Mouse (Mus musculus) heart, postnatal 36 days (tissue): Measurements from ENCODE around the gene Dab2ip. TPM values are rescaled to one million over a fixed set of nuclear protein-coding genes. Genes with fewer than 3 reads are reported as not detected.
A peak's percentile ranks its signal among the peaks of the same experiment; 100 is the strongest.

ENCODE experiments used
- DNase-seq, 2 experiments: peaks; one replicate each; pipeline ENCODE4 v3.0.0; 2021 to 2022
- intact Hi-C: fragments of 180-260 bp; cut with DNase I; formaldehyde crosslinking; loops from one replicate; pipeline ENCODE4 v1.15.1; 2025
- total RNA-seq, 2 experiments: library from RNA; stranded (reverse); gene quantifications; 2 replicates each; pipeline ENCODE4 v1.2.3; 2021

The Dab2ip gene
- 10 to 100 TPM; 41.7 to 54.2 TPM for total RNA-seq

GRCm38 (mm10) chr2:35557911-35558825 lies at the start of gene Dab2ip:
TSS of gene Dab2ip (plus strand) at chr2:35558266.
- intact Hi-C loops = no loop called here
- peak; percentile 28 to 40 for DNase-seq

DNA sequence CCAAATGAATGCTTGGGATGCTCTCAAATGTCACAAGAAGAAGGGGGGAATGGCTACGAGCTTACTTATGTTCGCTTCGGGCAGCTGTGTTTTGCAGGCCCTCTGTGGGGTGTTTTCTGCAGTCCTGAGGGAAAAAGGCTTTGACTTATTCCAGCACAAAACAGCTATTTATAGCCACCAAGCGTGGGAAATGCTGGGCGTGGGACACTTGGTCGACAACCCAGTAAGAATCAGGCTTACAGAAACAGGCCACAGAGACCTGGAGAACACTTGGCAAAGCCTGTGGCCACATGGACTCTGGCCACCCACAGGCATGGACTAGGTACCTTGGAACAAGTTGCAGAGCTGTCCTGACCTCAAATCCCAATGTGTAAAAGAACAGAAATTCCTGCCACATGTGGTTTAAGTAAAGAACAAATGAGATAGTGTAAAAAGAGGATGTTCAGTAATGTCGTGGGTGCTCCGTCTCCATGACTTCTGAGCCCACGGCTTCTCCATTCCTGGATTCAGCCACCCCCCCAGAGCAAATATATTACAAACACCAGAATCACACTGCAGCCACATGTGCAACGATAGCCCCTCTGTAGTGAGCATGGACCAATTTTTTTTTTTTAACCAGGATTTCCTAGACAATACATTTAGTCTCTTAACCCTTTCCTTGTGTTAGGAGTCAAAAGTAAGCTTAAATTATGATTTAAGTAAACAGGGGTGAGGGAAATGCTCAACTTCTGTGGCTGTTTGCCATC lies 49.3 kb upstream of the Dab2ip start:
- intact Hi-C loops = loop anchor here (2.0 kb wide), 1 partner anchor 76 kb away; no protein-coding TSS in a partner anchor
- peak; percentile 65 to 68 for DNase-seq

GRCm38 (mm10) chr2:35509343-35509667 lies 48.8 kb upstream of the Dab2ip start:
- intact Hi-C loops = loop anchor here (2.0 kb wide), 1 partner anchor 77 kb away; no protein-coding TSS in a partner anchor
- DNase-seq = no peak

- DNase-seq = no peak
- intact Hi-C loops = loop anchor here (2.0 to 5.0 kb wide), 4 partner anchors 63 to 213 kb away; no protein-coding TSS in a partner anchor
These were observed 48.2 kb upstream of the Dab2ip start for GRCm38 (mm10) chr2:35509888-35510287.

- DNase-seq = peak in 1 of 2 experiments; percentile 21
- intact Hi-C loops = loop anchor here (2.0 to 5.0 kb wide), 3 partner anchors 64 to 214 kb away; no protein-coding TSS in a partner anchor
These were observed 47.1 kb upstream of the Dab2ip start for GRCm38 (mm10) chr2:35510920-35511319.

- intact Hi-C loops = loop anchor here (5.0 kb wide), 2 partner anchors 65 to 215 kb away; no protein-coding TSS in a partner anchor
- no peak for DNase-seq
These were observed 45.8 kb upstream of the Dab2ip start for GRCm38 (mm10) chr2:35512226-35512625.

DNA sequence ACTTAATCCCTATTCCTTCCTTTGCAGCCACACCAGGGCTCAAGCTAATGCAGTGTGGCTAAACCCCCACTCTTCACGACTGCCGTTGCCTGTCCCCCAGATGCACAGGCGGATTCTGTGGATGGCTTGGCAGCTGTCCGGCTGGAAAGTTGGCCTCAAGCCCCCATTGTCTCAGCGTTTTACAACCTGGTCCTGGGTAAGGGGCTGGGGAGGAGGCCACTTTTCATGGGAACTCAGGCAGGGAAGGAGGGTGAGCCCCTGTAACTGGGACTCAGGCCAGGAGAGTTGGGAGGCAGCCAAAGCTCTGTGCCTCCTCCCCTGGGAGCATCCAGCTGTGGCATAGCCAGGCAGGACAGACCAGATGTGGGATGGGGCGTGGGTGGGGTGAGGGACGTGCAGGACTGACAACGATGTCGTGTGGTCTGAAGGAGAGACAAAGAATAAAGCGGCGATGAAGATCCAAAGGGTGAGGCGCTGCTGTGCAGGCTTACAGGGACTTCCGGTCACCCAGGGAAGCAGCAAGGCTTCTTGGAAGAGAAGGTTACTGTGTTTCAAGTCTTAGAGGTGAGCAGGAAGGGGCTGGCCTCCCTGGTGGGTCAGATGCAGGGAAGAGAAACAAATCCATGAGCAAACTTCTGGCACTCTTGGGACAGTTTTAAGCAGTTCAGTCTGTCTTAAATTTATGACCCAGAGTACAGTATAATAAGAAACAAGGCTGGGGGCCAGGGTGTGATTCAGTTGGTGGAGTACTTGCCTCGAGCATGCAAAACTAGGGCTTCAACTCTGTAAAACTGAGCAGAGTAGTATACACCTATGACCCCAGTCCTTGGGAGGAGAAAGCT lies 43.8 kb upstream of the Dab2ip start:
- intact Hi-C loops = loop anchor here (5.0 kb wide), 2 partner anchors 67 to 217 kb away; no protein-coding TSS in a partner anchor

DNA sequence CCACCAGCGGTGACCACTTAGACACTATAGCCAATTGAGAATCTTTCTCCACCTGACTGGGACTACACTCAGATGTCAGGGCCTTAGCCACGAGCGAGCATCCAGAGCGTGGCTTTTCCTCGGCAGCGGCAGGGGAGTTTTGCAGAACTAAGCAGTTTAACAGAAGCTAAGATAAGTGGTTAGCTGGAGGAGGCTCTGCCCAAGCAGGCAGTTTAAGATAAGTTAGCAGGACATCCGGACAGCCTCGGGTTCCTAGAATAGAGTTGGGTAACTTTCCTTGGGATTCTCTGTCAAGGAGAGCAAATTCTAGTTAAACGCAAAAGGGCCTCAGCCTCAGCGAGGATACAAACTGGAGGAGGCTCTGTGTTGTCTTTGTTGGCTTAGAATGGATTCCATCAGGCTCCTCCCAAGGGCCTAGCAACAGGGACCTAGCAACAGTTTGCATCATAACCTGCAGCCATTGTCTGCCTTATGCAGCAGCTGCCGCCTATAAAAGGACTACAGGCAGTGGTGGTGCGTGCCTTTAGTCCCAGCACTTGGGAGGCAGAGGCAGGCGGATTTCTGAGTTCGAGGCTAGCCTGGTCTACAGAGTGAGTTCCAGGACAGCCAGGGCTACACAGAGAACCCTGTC lies 31.3 kb upstream of the Dab2ip start:
- intact Hi-C loops = no loop called here
- DNase-seq = no peak

More for the DNA sequence above, 43.8 kb upstream of the Dab2ip start:
- peak; percentile 79 to 82 for DNase-seq

GRCm38 (mm10) chr2:35529086-35529485 lies 29.0 kb upstream of the Dab2ip start:
- intact Hi-C loops = no loop called here

DNA sequence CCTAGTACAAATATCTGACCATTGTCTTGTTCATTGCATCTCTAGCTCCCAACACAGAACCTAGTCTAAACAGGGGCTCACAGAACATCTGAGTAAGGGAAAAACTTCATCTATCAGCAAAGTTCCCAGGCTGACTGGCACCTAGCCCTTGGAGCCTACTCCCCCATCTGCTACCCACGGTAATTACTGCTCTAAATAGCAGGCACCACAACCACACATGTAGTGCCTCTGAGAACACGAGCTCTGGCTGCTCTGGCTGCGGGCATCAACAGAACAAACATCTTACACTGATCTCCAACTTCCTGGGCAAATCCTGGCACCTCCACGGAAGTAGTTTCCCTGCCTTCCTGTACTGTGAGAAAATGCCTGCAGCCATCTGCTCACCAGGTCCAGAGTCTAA lies 28.2 kb upstream of the Dab2ip start:
- DNase-seq = no peak
- intact Hi-C loops = no loop called here

More at GRCm38 (mm10) chr2:35529086-35529485, 29.0 kb upstream of the Dab2ip start:
- no peak for DNase-seq

DNA sequence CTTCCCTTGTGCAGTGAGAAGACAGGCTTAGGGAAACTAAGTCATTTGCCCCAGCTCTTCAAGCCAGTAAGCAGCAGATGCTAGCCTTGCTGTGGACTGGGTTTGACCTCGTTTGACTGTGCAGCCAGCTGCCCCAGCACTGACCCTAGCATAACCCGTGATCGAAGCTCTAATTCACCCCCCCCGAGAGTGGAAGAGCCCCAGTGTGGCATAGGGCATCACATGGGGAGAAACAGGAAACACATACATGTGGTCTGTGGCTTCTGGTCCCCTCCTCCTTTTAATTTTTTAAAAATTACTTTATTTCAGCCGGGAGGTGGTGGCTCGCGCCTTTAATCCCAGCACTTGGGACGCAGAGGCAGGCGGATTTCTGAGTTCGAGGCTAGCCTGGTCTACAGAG lies 27.3 kb upstream of the Dab2ip start:
- no peak for DNase-seq
- intact Hi-C loops = no loop called here

- peak in 1 of 2 experiments; percentile 27 for DNase-seq
- intact Hi-C loops = no loop called here
These were observed 24.4 kb upstream of the Dab2ip start for GRCm38 (mm10) chr2:35533646-35534045.

DNA sequence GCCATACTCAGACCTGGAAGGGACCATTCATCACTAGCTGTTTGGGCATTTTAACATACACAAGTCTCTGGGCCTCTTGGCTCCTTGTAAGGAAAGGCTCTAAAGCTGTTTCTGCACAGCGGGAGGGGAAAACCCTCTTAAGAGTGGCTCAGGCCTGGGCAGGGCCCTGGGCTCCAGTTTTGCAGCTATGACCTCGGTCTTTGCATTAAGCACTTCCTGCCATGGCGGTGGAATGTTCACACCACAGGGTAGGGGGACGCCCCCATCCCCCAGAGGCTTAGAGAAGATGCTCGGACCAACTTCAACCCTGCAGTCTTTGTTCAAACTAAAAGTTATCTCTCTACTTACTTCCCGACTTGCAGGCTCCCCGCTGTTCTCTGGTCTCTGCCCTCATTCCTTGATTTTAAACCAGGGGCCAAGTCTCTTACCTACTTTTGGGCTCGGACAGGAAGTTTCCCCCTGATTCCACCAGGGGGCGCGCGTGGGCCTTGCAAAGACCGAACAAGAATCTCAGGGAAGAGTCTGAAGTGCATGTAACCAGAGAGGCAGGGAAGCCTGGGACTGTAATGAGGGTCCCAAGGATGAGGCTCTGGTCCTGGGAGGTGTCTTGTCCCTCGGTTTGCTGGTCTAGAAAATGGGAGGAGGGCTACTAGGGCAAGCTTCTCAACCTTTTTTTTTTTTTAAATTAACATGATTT lies 18.6 kb upstream of the Dab2ip start:
- peak; percentile 84 to 86 for DNase-seq
- intact Hi-C loops = loop anchor here (1.0 kb wide), 2 partner anchors 367 to 391 kb away; no protein-coding TSS in a partner anchor

- no peak for DNase-seq
- intact Hi-C loops = no loop called here
These were observed 17.3 kb upstream of the Dab2ip start for GRCm38 (mm10) chr2:35540798-35541197.

- intact Hi-C loops = loop anchor here (1.0 to 5.0 kb wide), 7 partner anchors 37 to 386 kb away; no protein-coding TSS in a partner anchor
- DNase-seq = peak; percentile 78 to 81
These were observed 13.3 kb upstream of the Dab2ip start for GRCm38 (mm10) chr2:35544717-35545116.

DNA sequence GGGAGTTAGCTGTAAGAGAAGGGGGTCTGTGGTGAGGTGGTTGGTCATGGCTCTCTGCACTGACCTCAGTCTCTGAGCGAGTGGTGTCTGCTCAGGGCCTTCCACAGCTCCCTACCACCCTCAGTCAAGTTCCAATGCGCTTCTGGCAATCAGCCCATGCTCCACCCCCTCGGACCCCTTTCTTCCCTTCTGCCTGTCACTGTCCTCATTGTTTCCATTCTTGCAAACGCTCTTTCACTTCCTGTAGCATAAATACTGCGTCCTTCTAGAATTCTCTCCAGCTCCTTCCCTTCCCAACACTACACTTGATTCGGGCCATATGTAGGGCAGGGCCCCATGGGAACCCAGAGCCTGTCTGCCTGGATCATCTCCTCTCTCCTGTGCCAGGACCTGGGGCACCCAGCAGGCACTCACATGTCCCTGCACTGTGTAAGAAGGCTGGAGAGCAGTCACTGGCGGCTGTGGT lies 12.9 kb upstream of the Dab2ip start:
- intact Hi-C loops = loop anchor here (2.0 to 5.0 kb wide), 4 partner anchors 64 to 190 kb away; no protein-coding TSS in a partner anchor
- DNase-seq = peak in 1 of 2 experiments; percentile 13

DNA sequence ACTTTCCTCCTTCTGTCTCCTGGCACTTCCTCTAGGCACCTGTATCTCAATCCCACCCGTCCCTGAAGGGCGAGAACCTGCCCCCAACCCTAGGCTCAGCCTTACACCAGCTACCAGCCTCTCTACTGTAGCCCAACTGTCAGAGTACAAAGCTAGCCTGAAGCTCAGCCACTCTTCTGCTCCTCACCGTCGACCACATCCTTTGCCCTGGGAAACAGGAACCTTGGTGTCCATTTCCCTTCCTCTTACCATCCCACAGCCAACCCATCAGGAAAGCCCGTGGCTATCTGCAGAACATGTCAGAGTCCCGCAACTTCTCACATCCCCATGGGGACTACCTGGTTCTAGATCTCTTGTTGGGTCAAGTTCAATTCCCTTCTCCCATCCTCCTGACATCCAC lies 11.6 kb upstream of the Dab2ip start:
- DNase-seq = no peak
- intact Hi-C loops = loop anchor here (5.0 kb wide), 1 partner anchor 81 kb away; no protein-coding TSS in a partner anchor

- DNase-seq = no peak
- intact Hi-C loops = loop anchor here (5.0 kb wide), 1 partner anchor 78 kb away; no protein-coding TSS in a partner anchor
These were observed 8.9 kb upstream of the Dab2ip start for GRCm38 (mm10) chr2:35549191-35549590.

- intact Hi-C loops = no loop called here
- DNase-seq = no peak
These were observed 8.0 kb upstream of the Dab2ip start for GRCm38 (mm10) chr2:35550097-35550496.
